Mouse (Mus musculus): Measurements from ENCODE around the gene Tsc22d4.

GRCm38 (mm10) chr5:137766270-137766669, 20.7 kb downstream of the Tsc22d4 start:
- TF ChIP-seq CTCF (IDR thresholded peaks at IDR 0.05; ENCODE audit: control insufficient read depth, insufficient read depth, insufficient read length) (no peak), USF1 (IDR thresholded peaks at IDR 0.05; ENCODE audit: low read depth) (no peak), FOSL1 (IDR thresholded peaks at IDR 0.05; ENCODE audit: insufficient read depth, low read length, poor library complexity, severe bottlenecking) (no peak), CEBPB (IDR thresholded peaks at IDR 0.05; ENCODE audit: low read depth) (no peak), MYOG (IDR thresholded peaks at IDR 0.05; ENCODE audit: control insufficient read depth, extremely low read depth, insufficient read length) (no peak)

Measured in C2C12 (cell line).